Mouse (Mus musculus): ENCODE results near the gene Gal3st2.
A peak's percentile ranks its signal among the peaks of the same experiment; 100 is the strongest.
"Not testable (repeated sequence)": the region's sequence is repeated elsewhere in the genome, so short reads cannot be mapped to it uniquely, and the experiment has no call there.

The Gal3st2 gene

GRCm38 (mm10) chr1:93871594-93872105, 10.5 kb downstream of the Gal3st2 start:
- DNase-seq = not testable (repeated sequence)

- not testable (repeated sequence) for DNase-seq
Measured at GRCm38 (mm10) chr1:93874405-93874804, 13.3 kb downstream of the Gal3st2 start.

- DNase-seq = not testable (repeated sequence)
Measured at GRCm38 (mm10) chr1:93881778-93882177, 20.7 kb downstream of the Gal3st2 start.

- DNase-seq = peak in 1 of 2 experiments; percentile 6
Measured at GRCm38 (mm10) chr1:93890936-93891335, 29.8 kb downstream of the Gal3st2 start.

GRCm38 (mm10) chr1:93897395-93897794, 36.3 kb downstream of the Gal3st2 start:
- not testable (repeated sequence) for DNase-seq

- DNase-seq = not testable (repeated sequence)
Measured at GRCm38 (mm10) chr1:93901291-93901690, 40.2 kb downstream of the Gal3st2 start.

GRCm38 (mm10) chr1:93906690-93907089, 45.6 kb downstream of the Gal3st2 start:
- not testable (repeated sequence) for DNase-seq

- not testable (repeated sequence) for DNase-seq
Measured at GRCm38 (mm10) chr1:93908977-93909586, 48.0 kb downstream of the Gal3st2 start.

- DNase-seq = not testable (repeated sequence)
Measured at GRCm38 (mm10) chr1:93911877-93912276, 50.8 kb downstream of the Gal3st2 start.

GRCm38 (mm10) chr1:93917160-93917559, 56.1 kb downstream of the Gal3st2 start:
- DNase-seq = not testable (repeated sequence)

GRCm38 (mm10) chr1:93918011-93918410, 56.9 kb downstream of the Gal3st2 start, which contains the start of gene Gal3st2b:
Gene Gal3st2b (plus strand): TSS chr1:93918311.
- DNase-seq = not testable (repeated sequence)

GRCm38 (mm10) chr1:93918775-93919174, 57.7 kb downstream of the Gal3st2 start:
- DNase-seq = not testable (repeated sequence)

GRCm38 (mm10) chr1:93919321-93919720, 58.2 kb downstream of the Gal3st2 start:
- not testable (repeated sequence) for DNase-seq

GRCm38 (mm10) chr1:93922609-93923008, 61.5 kb downstream of the Gal3st2 start:
- not testable (repeated sequence) for DNase-seq

GRCm38 (mm10) chr1:93923098-93923497, 62.0 kb downstream of the Gal3st2 start:
- not testable (repeated sequence) for DNase-seq
